Mouse (Mus musculus) brain, embryonic 14.5 days (tissue): ENCODE data around the gene Aff3.

Experiments used
- CTCF ChIP-seq: fragments of 200-500 bp; IDR thresholded peaks from 2 replicates; pipeline ENCODE4 v1.5.1; 2012; ENCODE audit warnings: inconsistent platforms, mild to moderate bottlenecking, moderate library complexity, borderline replicate concordance; ENCODE audit not compliant: insufficient read depth, insufficient read length; ENCODE audit errors: extremely low read depth
- POLR2A ChIP-seq: fragments of 200-500 bp; IDR thresholded peaks from 2 replicates; pipeline ENCODE4 v1.6.1; 2012; ENCODE audit warnings: mild to moderate bottlenecking, inconsistent platforms, borderline replicate concordance; ENCODE audit not compliant: poor library complexity, insufficient read depth, insufficient read length, severe bottlenecking; ENCODE audit errors: extremely low read depth

- TF ChIP-seq CTCF: no peak
- TF ChIP-seq POLR2A: no peak
These were observed 282.1 kb downstream of the Aff3 start for GRCm38 (mm10) chr1:38382683-38383082.
